Mouse (Mus musculus): ENCODE data around the gene Fgfr4. TPM values are rescaled to one million over a fixed set of nuclear protein-coding genes. Genes with fewer than 3 reads are reported as not detected.

The Fgfr4 gene
- polyA plus RNA-seq, 1 experiment from 2014 or later: 0.35 TPM

GRCm38 (mm10) chr13:55212361-55213137 is 60.1 kb downstream of the Fgfr4 start:
- H3K27me3 ChIP-seq (ENCODE audit: control insufficient read depth, insufficient read depth, low read length): no peaks in the 10 kb centered on the region
- H3K9me3 ChIP-seq (ENCODE audit: control insufficient read depth, low read length): no peaks in the 10 kb centered on the region
- peak overlapping the region; percentile 69 for H3K4me2 ChIP-seq (ENCODE audit: low read depth, low read length)
- H3K9ac ChIP-seq (replicated peaks; ENCODE audit: low read depth, low read length): peak overlapping the region; percentile 90
- peaks cover 44% of the 10 kb centered on the region for H3K4me1 ChIP-seq (ENCODE audit: control insufficient read depth, insufficient read depth, low read length)
- ATAC-seq (ENCODE audit: low read depth): peak; percentile 6; the same call in 1 of the 2 replicates
- peak overlapping the region; percentile 94 for H3K27ac ChIP-seq (ENCODE audit: low read depth, low read length)
- WGBS: under 1% methylated on average over 55 of the region's 58 CpGs
- H3K4me3 ChIP-seq (ENCODE audit: low read depth, low read length): peak overlapping the region; percentile 77
- H3K36me3 ChIP-seq (ENCODE audit: control insufficient read depth, insufficient read depth, low read length): peaks cover 5% of the 10 kb centered on the region

GRCm38 (mm10) chr13:55213138-55213806 is 60.8 kb downstream of the Fgfr4 start:
- H3K27ac ChIP-seq (ENCODE audit: low read depth, low read length): peak overlapping the region; percentile 94
- H3K36me3 ChIP-seq (ENCODE audit: control insufficient read depth, insufficient read depth, low read length): peaks cover 12% of the 10 kb centered on the region
- H3K9ac ChIP-seq (replicated peaks; ENCODE audit: low read depth, low read length): peak overlapping the region; percentile 90
- no peaks in the 10 kb centered on the region for H3K27me3 ChIP-seq (ENCODE audit: control insufficient read depth, insufficient read depth, low read length)
- peak overlapping the region; percentile 77 for H3K4me3 ChIP-seq (ENCODE audit: low read depth, low read length)
- no peak for ATAC-seq (ENCODE audit: low read depth)
- no peaks in the 10 kb centered on the region for H3K9me3 ChIP-seq (ENCODE audit: control insufficient read depth, low read length)
- peak overlapping the region; percentile 69 for H3K4me2 ChIP-seq (ENCODE audit: low read depth, low read length)
- 53% methylated on average over 10 of the region's 10 CpGs for WGBS
- H3K4me1 ChIP-seq (ENCODE audit: control insufficient read depth, insufficient read depth, low read length): peaks cover 51% of the 10 kb centered on the region

Other genes with a start within 250 kb of the Fgfr4 start
- gene Unc5a, start 203.2 kb upstream of the Fgfr4 start, polyA plus RNA-seq (2014; fragmentation: Nextera tagmentation; extraction: Ambion mirVana): 12.4 and 15.7 TPM in 2 replicates
- 0.13 and 1.0 TPM in 2 replicates for gene Hk3, start 131.3 kb upstream of the Fgfr4 start, polyA plus RNA-seq (2014; fragmentation: Nextera tagmentation; extraction: Ambion mirVana)
- 20.6 and 20.9 TPM in 2 replicates for gene Uimc1, start 52.3 kb upstream of the Fgfr4 start, polyA plus RNA-seq (2014; fragmentation: Nextera tagmentation; extraction: Ambion mirVana)
- gene Zfp346, start 47.3 kb upstream of the Fgfr4 start, polyA plus RNA-seq (2014; fragmentation: Nextera tagmentation; extraction: Ambion mirVana): 34.2 and 34.5 TPM in 2 replicates
- not detected in 2 replicates for gene Gm17617, start 19.1 kb upstream of the Fgfr4 start, polyA plus RNA-seq (2014; fragmentation: Nextera tagmentation; extraction: Ambion mirVana)
- 61.9 and 76.8 TPM in 2 replicates for gene Nsd1, start 57.1 kb downstream of the Fgfr4 start, polyA plus RNA-seq (2014; fragmentation: Nextera tagmentation; extraction: Ambion mirVana)
- gene Prelid1, start 167.9 kb downstream of the Fgfr4 start, polyA plus RNA-seq (2014; fragmentation: Nextera tagmentation; extraction: Ambion mirVana): 316 and 329 TPM in 2 replicates
- 99.0 and 101 TPM in 2 replicates for gene Rab24, start 169.3 kb downstream of the Fgfr4 start, polyA plus RNA-seq (2014; fragmentation: Nextera tagmentation; extraction: Ambion mirVana)
- gene Mxd3, start 177.2 kb downstream of the Fgfr4 start, polyA plus RNA-seq (2014; fragmentation: Nextera tagmentation; extraction: Ambion mirVana): 5.7 and 5.9 TPM in 2 replicates
- gene Lman2, start 210.1 kb downstream of the Fgfr4 start, polyA plus RNA-seq (2014; fragmentation: Nextera tagmentation; extraction: Ambion mirVana): 36.5 and 49.9 TPM in 2 replicates
- gene Rgs14, start 217.1 kb downstream of the Fgfr4 start, polyA plus RNA-seq (2014; fragmentation: Nextera tagmentation; extraction: Ambion mirVana): 0.11 and 0.32 TPM in 2 replicates
- gene Slc34a1, start 245.5 kb downstream of the Fgfr4 start, polyA plus RNA-seq (2014; fragmentation: Nextera tagmentation; extraction: Ambion mirVana): 0.19 and 0.32 TPM in 2 replicates